Mouse (Mus musculus): ENCODE data around the gene Poc1a. TPM values are rescaled to one million over a fixed set of nuclear protein-coding genes. Genes with fewer than 3 reads are reported as not detected.

The Poc1a gene
- polyA plus RNA-seq, 1 experiment from 2014 or later: 9.0 TPM

DNA sequence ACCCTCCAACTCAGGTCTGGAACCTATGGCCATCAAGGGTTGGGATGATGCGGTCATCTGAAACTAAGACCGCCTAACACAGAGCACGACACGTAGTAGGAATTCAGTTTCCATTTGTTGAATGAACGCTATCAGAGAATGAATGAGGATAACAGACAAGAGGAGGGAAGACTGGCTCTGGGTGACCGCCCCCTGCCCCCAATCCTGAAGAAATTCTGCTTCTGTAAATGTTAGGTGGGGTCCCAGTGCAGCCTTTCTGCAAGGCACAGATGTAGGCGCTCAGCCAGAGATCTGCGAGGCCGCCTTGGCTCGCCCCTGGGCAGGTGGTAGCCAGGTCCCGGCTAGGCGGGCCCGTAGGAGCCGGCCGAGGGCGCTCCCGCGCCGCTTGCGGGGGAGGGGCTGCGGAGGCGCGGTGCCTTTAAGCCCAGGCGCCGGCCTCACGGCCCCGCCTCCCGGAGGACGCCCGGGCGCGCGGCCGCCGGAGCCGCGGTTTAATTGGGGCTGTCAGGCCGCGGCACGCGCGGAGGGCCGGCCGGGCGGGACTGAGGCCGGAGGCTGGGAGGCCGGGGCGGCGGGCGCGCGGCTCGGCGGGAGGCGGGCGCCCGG is 87.4 kb downstream of the Poc1a start, which contains the start of gene Dusp7:
TSS of gene Dusp7 (plus strand) at position 521 of the 606 bp plus-strand sequence.
- H3K27me3 ChIP-seq (ENCODE audit: control insufficient read depth, insufficient read depth, low read depth, low read length): no peaks in the 10 kb centered on the region
- ATAC-seq: peak; percentile 85
- peaks cover 35% of the 10 kb centered on the region for H3K4me1 ChIP-seq (ENCODE audit: control insufficient read depth, insufficient read depth, low read length)
- peak within 1 kb of the TSS; percentile 88 for H3K4me3 ChIP-seq (ENCODE audit: low read depth, low read length)
- H3K9me3 ChIP-seq (replicated peaks; ENCODE audit: control insufficient read depth, low read length, poor library complexity, severe bottlenecking): no peaks in the 10 kb centered on the region
- WGBS: 0% methylated on average over 37 of the region's 57 CpGs
- peak within 1 kb of the TSS; percentile 83 for H3K4me2 ChIP-seq (ENCODE audit: low read length)
- H3K27ac ChIP-seq (ENCODE audit: low read length): peak within 1 kb of the TSS; percentile 98
- H3K9ac ChIP-seq (ENCODE audit: low read depth, low read length): peak within 1 kb of the TSS; percentile 95
- H3K36me3 ChIP-seq (ENCODE audit: control insufficient read depth, insufficient read depth, low read length): no peaks in the 10 kb centered on the region; the same call in 1 of the 2 replicates

DNA sequence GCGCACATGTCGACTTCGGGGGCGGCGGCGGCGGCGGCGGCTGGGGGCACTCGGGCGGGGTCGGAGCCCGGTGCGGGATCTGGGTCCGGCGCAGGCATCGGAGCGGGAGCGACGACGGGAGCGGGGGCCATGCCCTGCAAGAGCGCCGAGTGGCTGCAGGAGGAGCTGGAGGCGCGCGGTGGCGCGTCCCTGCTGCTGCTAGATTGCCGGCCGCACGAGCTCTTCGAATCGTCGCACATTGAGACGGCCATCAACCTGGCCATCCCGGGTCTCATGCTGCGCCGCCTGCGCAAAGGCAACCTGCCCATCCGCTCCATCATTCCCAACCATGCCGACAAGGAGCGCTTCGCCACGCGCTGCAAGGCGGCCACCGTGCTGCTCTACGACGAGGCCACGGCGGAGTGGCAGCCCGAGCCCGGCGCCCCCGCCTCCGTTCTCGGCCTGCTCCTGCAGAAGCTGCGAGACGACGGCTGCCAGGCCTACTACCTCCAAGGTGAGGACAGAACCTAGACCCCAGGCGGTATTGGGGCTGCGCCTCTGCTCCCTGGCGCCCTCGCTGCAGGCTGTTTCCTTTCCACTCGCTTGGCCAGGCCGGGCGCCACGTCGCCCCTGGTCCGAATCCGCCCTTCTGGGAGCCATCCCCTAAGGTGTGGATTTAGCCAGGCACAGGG is 88.1 kb downstream of the Poc1a start:
- peak overlapping the region; percentile 83 for H3K4me2 ChIP-seq (ENCODE audit: low read length)
- peak; percentile 14; the same call in 1 of the 2 replicates for ATAC-seq
- WGBS: under 1% methylated on average over 70 of the region's 72 CpGs
- H3K27ac ChIP-seq (ENCODE audit: low read length): peak overlapping the region; percentile 98
- H3K4me1 ChIP-seq (ENCODE audit: control insufficient read depth, insufficient read depth, low read length): peaks cover 35% of the 10 kb centered on the region
- no peaks in the 10 kb centered on the region for H3K9me3 ChIP-seq (replicated peaks; ENCODE audit: control insufficient read depth, low read length, poor library complexity, severe bottlenecking)
- peaks cover 7% of the 10 kb centered on the region for H3K36me3 ChIP-seq (ENCODE audit: control insufficient read depth, insufficient read depth, low read length)
- peak overlapping the region; percentile 95 for H3K9ac ChIP-seq (ENCODE audit: low read depth, low read length)
- H3K27me3 ChIP-seq (ENCODE audit: control insufficient read depth, insufficient read depth, low read depth, low read length): no peaks in the 10 kb centered on the region
- H3K4me3 ChIP-seq (ENCODE audit: low read depth, low read length): peak overlapping the region; percentile 88

DNA sequence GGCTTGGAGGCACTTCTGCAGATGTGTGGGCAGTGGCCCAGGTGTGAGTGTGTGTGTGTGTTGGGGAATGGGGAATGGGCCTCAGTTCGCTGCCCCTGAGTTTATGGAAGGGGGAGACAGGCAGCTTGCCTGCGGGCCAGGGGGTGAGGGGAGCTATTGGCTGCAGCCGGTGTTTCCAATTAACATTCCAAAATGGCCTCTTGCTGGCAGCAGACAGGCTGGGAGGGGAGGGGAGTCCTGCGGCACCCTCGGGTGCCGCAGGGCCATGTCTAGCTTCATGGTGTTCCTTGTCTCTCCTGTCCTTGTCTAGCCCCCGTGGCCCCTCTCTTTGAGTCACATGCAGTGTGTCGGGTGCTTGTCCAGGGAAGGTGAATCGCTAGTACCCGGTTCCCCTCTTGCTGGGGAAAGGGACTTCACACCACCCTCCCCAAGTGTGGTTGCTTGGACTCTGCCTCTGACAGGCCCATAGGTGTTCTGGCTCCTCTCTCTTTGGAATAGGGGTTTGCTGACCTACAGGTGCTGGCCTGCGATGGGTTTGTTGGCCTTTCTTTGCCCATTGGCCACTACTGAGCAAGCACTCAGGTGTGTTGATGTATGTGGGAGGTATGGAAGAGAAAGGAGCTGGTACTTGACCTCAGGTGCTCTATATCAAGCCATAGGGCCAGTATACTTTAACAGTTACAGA is 89.1 kb downstream of the Poc1a start:
- peak overlapping the region; percentile 98 for H3K27ac ChIP-seq (ENCODE audit: low read length)
- peak overlapping the region; percentile 83 for H3K4me2 ChIP-seq (ENCODE audit: low read length)
- WGBS: 7% methylated on average over 11 of the region's 11 CpGs

DNA sequence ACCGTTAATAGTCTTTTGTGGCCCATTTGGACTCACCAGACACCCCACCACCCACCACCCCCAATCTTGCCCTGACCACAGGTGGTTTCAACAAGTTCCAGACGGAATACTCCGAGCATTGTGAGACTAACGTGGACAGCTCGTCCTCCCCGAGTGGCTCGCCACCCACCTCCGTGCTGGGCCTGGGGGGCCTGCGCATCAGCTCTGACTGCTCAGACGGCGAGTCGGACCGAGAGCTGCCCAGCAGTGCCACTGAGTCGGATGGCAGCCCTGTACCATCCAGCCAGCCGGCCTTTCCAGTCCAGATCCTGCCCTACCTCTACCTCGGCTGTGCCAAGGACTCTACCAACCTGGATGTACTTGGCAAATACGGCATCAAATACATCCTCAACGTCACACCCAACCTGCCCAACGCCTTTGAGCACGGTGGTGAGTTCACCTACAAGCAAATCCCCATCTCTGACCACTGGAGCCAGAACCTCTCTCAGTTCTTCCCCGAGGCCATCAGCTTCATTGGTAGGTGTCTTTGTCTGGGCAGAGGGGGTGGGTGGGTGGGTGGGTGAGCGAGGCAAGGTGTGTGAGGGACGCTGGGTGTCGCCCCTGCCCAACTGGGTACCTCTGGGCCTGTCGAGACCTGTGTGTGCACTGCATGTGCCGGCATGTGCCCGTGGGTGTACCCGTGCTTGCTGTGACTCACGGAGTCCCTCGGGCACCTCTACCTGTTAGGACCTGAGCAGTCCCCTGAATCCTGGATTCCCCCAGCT is 89.9 kb downstream of the Poc1a start:
- H3K4me1 ChIP-seq (ENCODE audit: control insufficient read depth, insufficient read depth, low read length): peaks cover 35% of the 10 kb centered on the region
- 89% methylated on average over 30 of the region's 30 CpGs for WGBS
- H3K36me3 ChIP-seq (ENCODE audit: control insufficient read depth, insufficient read depth, low read length): peaks cover 13% of the 10 kb centered on the region

More for the DNA sequence above, 89.1 kb downstream of the Poc1a start:
- Histone ChIP-seq H3K4me3 (ENCODE audit: low read depth, low read length) (peak overlapping the region; percentile 88), H3K9me3 (replicated peaks; ENCODE audit: control insufficient read depth, low read length, poor library complexity, severe bottlenecking) (no peaks in the 10 kb centered on the region), H3K9ac (ENCODE audit: low read depth, low read length) (peak overlapping the region; percentile 95), H3K4me1 (ENCODE audit: control insufficient read depth, insufficient read depth, low read length) (peaks cover 35% of the 10 kb centered on the region), H3K27me3 (ENCODE audit: control insufficient read depth, insufficient read depth, low read depth, low read length) (no peaks in the 10 kb centered on the region), H3K36me3 (ENCODE audit: control insufficient read depth, insufficient read depth, low read length) (peaks cover 13% of the 10 kb centered on the region)
- no peak for ATAC-seq

DNA sequence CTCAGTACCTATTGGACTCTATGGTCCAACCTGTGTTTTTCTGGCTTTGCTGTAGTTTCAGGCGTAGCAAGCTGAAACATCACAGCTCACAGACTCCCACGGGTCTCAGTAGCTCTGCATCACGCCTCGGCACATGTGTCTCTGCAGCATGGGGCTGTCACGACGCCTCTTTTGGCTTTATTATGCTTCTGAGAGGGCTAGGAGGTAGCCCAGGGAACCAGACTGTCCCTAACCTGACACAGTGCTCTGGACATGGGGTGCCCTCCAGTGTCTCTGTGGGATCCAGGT is 90.5 kb downstream of the Poc1a start:
- peak overlapping the region; percentile 83 for H3K4me2 ChIP-seq (ENCODE audit: low read length)
- H3K27ac ChIP-seq (ENCODE audit: low read length): no peak overlapping the region
- peaks cover 35% of the 10 kb centered on the region for H3K4me1 ChIP-seq (ENCODE audit: control insufficient read depth, insufficient read depth, low read length)
- WGBS: 74% methylated on average over 6 of the region's 6 CpGs
- ATAC-seq: no peak
- H3K36me3 ChIP-seq (ENCODE audit: control insufficient read depth, insufficient read depth, low read length): peaks cover 13% of the 10 kb centered on the region
- no peaks in the 10 kb centered on the region for H3K27me3 ChIP-seq (ENCODE audit: control insufficient read depth, insufficient read depth, low read depth, low read length)
- H3K9me3 ChIP-seq (replicated peaks; ENCODE audit: control insufficient read depth, low read length, poor library complexity, severe bottlenecking): no peaks in the 10 kb centered on the region
- H3K9ac ChIP-seq (ENCODE audit: low read depth, low read length): peak overlapping the region; percentile 51
- H3K4me3 ChIP-seq (ENCODE audit: low read depth, low read length): no peak overlapping the region

More for the DNA sequence above, 89.9 kb downstream of the Poc1a start:
- H3K9ac ChIP-seq (ENCODE audit: low read depth, low read length): peak overlapping the region; percentile 51; the same call in 1 of the 2 replicates
- no peak overlapping the region for H3K27ac ChIP-seq (ENCODE audit: low read length)
- no peaks in the 10 kb centered on the region for H3K9me3 ChIP-seq (replicated peaks; ENCODE audit: control insufficient read depth, low read length, poor library complexity, severe bottlenecking)
- H3K4me2 ChIP-seq (ENCODE audit: low read length): peak overlapping the region; percentile 83
- no peak for ATAC-seq
- peak overlapping the region; percentile 88 for H3K4me3 ChIP-seq (ENCODE audit: low read depth, low read length)
- no peaks in the 10 kb centered on the region for H3K27me3 ChIP-seq (ENCODE audit: control insufficient read depth, insufficient read depth, low read depth, low read length)

DNA sequence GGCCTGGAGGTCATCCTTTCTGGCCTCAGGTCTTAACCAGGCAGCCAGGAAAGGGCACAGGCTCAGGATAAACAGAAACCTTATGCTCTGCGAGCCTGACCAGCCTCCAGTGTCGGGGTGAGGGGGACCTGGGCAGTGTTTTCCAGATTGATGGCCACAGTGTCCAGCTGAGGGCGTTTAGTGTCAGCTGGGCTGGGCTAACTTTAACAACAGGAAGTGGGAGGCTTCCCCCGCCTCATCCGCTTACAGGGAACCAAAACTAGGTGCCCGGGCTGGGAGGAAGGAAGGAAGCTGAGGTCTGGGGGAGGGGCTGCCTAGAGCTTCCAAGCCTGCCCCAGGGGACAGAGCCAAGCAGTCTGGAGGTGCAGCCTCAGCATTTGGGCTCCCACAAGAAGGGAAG is 90.9 kb downstream of the Poc1a start:
- peak overlapping the region; percentile 83 for H3K4me2 ChIP-seq (ENCODE audit: low read length)
- H3K36me3 ChIP-seq (ENCODE audit: control insufficient read depth, insufficient read depth, low read length): peaks cover 13% of the 10 kb centered on the region
- no peaks in the 10 kb centered on the region for H3K9me3 ChIP-seq (replicated peaks; ENCODE audit: control insufficient read depth, low read length, poor library complexity, severe bottlenecking)
- peaks cover 33% of the 10 kb centered on the region for H3K4me1 ChIP-seq (ENCODE audit: control insufficient read depth, insufficient read depth, low read length)
- H3K9ac ChIP-seq (ENCODE audit: low read depth, low read length): peak overlapping the region; percentile 51
- 47% methylated on average over 6 of the region's 6 CpGs for WGBS
- ATAC-seq: no peak
- no peaks in the 10 kb centered on the region for H3K27me3 ChIP-seq (ENCODE audit: control insufficient read depth, insufficient read depth, low read depth, low read length)
- H3K4me3 ChIP-seq (ENCODE audit: low read depth, low read length): no peak overlapping the region
- H3K27ac ChIP-seq (ENCODE audit: low read length): no peak overlapping the region

DNA sequence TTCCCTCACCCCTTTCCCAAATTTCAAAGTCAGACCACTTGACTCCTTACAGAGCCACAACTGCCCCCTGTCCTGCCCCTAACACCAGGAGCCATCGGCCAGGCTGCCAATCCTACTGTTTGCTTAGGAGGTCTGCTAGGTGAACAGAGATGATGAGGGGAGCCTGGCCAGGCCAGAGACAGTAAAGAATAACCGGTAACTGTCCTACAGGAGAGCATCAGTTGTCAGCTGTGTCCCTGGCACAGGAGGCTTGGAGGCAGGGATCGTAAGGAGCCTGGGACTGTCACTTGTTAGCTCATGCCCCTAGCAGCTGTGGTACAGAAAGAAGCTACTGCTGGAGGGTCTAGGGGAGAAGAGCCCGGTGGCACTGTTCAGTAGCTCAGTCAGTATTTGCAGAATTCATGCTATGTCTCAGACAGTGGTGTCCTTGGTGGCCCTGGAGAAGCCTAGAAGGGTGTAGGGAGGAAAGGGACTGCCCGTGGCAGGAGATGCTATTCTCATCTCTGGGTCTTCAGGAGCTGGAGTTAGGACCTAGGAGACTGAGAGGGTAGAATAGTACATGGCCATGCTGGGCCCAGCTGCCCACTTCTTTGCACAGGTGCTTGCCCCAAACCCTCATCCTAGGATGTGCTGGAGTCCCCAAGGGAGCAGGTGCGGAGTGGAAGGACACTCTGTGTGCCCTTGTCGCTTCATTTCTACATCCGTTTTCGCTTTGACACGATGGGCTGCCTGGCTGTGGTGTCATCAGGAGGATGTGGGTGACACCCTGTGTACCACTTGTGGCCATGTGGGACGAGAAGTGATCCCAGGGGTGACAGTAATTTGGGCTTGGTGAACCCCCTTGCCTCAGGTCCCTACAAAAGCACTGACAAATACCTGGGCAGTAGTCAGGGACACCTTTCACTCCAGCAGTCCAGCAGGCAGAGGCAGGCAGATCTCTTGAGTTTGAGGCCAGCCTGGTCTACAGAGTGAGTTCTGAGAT is 91.9 kb downstream of the Poc1a start:
- H3K36me3 ChIP-seq (ENCODE audit: control insufficient read depth, insufficient read depth, low read length): peaks cover 18% of the 10 kb centered on the region
- no peak for ATAC-seq
- no peak overlapping the region for H3K4me3 ChIP-seq (ENCODE audit: low read depth, low read length)
- peaks cover 28% of the 10 kb centered on the region for H3K4me1 ChIP-seq (ENCODE audit: control insufficient read depth, insufficient read depth, low read length)
- no peak overlapping the region for H3K9ac ChIP-seq (ENCODE audit: low read depth, low read length)
- no peak overlapping the region for H3K4me2 ChIP-seq (ENCODE audit: low read length)
- no peak overlapping the region for H3K27ac ChIP-seq (ENCODE audit: low read length)
- H3K9me3 ChIP-seq (replicated peaks; ENCODE audit: control insufficient read depth, low read length, poor library complexity, severe bottlenecking): no peaks in the 10 kb centered on the region
- 94% methylated on average over 11 of the region's 11 CpGs for WGBS
- no peaks in the 10 kb centered on the region for H3K27me3 ChIP-seq (ENCODE audit: control insufficient read depth, insufficient read depth, low read depth, low read length)

DNA sequence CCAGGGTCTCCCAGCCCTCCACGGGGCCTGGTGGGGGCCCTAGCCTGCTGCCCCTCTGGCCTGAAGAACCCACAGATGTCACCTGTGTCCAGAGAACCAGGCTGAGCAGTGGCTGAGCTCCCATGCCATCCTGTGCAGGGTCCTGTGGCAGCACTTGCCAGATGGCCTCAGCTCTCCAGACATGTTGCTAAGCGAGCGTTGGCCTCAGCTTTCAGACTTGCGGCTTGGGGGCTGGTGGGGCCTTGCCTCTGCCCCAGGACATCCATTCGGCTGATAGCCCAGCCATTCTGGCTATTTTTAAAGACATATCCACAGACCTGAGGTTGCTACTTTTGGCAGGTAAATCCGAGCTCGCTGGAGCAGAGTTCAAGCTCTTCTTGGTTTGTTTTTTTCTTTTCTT is 93.1 kb downstream of the Poc1a start:
- ATAC-seq: no peak
- 86% methylated on average over 7 of the region's 7 CpGs for WGBS
- Histone ChIP-seq H3K4me3 (ENCODE audit: low read depth, low read length) (no peak overlapping the region), H3K27ac (ENCODE audit: low read length) (no peak overlapping the region), H3K9me3 (replicated peaks; ENCODE audit: control insufficient read depth, low read length, poor library complexity, severe bottlenecking) (no peaks in the 10 kb centered on the region), H3K9ac (ENCODE audit: low read depth, low read length) (no peak overlapping the region), H3K27me3 (ENCODE audit: control insufficient read depth, insufficient read depth, low read depth, low read length) (no peaks in the 10 kb centered on the region), H3K4me2 (ENCODE audit: low read length) (no peak overlapping the region), H3K36me3 (ENCODE audit: control insufficient read depth, insufficient read depth, low read length) (peaks cover 21% of the 10 kb centered on the region), H3K4me1 (ENCODE audit: control insufficient read depth, insufficient read depth, low read length) (peaks cover 28% of the 10 kb centered on the region)
